9 mouse cellular contexts compared by ENCODE assay signal in the genomic region with DNA sequence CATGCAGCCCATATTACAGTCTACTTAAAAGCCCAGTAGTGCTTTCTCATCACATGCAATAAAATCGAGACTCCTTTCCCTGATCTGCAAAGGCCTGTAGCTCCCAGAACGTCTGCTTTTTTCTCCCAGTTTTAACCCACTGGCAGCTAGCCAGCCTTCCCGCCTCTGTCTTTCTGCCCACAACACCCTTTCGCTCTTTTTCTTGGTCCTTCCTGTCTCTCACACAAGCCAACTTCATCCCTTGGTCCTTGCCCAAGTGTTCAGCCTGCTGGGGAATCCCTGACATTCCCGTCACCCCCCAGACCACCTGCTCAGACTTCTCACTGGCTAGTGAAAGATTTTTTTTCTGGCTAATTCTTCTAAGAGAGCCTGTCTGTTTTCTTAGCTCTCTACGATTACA. TPM values are rescaled to one million over a fixed set of nuclear protein-coding genes. Genes with fewer than 3 reads are reported as not detected.
A peak's percentile ranks its signal among the peaks of the same experiment; 100 is the strongest.
DNase-seq lines count a peak whose midpoint lies in the region; ATAC-seq and TF ChIP-seq lines count a peak whose summit lies in the region.
"Had no signal": no experiment of that assay in that cellular context is flagged by ENCODE, and none has a peak within 500 bp of the region (broad histone marks: within the 10 kb centered on the region; RNA-seq: fewer than 3 reads in every experiment).

No protein-coding gene starts in this region.

- peaks cover 39% of the 10 kb centered on the region for H3K36me3 ChIP-seq in hindbrain, embryonic 13.5 days
- peaks cover 40% of the 10 kb centered on the region for H3K36me3 ChIP-seq in hindbrain, embryonic 10.5 days
- 0 out of 2 replicates have a peak, but pooled peaks cover 5% of the 10 kb centered on the region for H3K36me3 ChIP-seq in ES-Bruce4 (ENCODE audit: control insufficient read depth, insufficient read depth, low read length, poor library complexity, severe bottlenecking)

- no peak for TF ChIP-seq POLR2A in ES-Bruce4 (IDR thresholded peaks at IDR 0.05; ENCODE audit: insufficient read depth, low read length)
- no peak for TF ChIP-seq POLR2A in lung, adult 2 months (IDR thresholded peaks at IDR 0.05; ENCODE audit: borderline replicate concordance, extremely low read depth, low read depth, low read length)

- H3K4me1 ChIP-seq in hindbrain, embryonic 13.5 days (replicated peaks), result peaks cover 71% of the 10 kb centered on the region
- H3K4me1 ChIP-seq in hindbrain, embryonic 10.5 days (replicated peaks), result peaks cover 52% of the 10 kb centered on the region
- H3K4me1 ChIP-seq in ES-Bruce4 (ENCODE audit: control insufficient read depth, insufficient read depth, low read length), result peaks cover 11% of the 10 kb centered on the region
- H3K4me1 ChIP-seq in lung, adult 2 months (ENCODE audit: control insufficient read depth, insufficient read depth, low read length), result no peaks in the 10 kb centered on the region

- no peak for DNase-seq in hindbrain, embryonic 10.5 days (ENCODE audit: low spot score)
- DNase-seq in brain, adult 2 months (ENCODE audit: low read depth, low spot score), result peak; percentile 70
- DNase-seq in left cerebral cortex, postnatal 14 days (ENCODE audit: low spot score in 2 of 2), result peak; percentile 69 to 75
- DNase-seq in lung, adult 2 months, result no peak

- WGBS in hindbrain, embryonic 13.5 days, result 48% methylated on average over 6 of the region's 6 CpGs
- 66% methylated on average over 6 of the region's 6 CpGs for WGBS in hindbrain, embryonic 10.5 days
- 29% methylated on average over 6 of the region's 6 CpGs for WGBS in lung, adult 2 months

- H3K9me3 ChIP-seq in hindbrain, embryonic 13.5 days, result no peaks in the 10 kb centered on the region
- H3K9me3 ChIP-seq in hindbrain, embryonic 10.5 days, result no peaks in the 10 kb centered on the region
- no peaks in the 10 kb centered on the region for H3K9me3 ChIP-seq in ES-Bruce4 (replicated peaks; ENCODE audit: control insufficient read depth, insufficient read depth, low read length, poor library complexity, severe bottlenecking)

- intact Hi-C loops in left cerebral cortex, postnatal 14 days (cut with DNase I), result no loop called here

- peak overlapping the region; percentile 40 for H3K27ac ChIP-seq in hindbrain, embryonic 13.5 days
- H3K27ac ChIP-seq in hindbrain, embryonic 10.5 days, result no peak overlapping the region
- H3K27ac ChIP-seq in ES-Bruce4 (ENCODE audit: insufficient read depth, low read length), result peak overlapping the region; percentile 47

- no peak for TF ChIP-seq EP300 in ES-Bruce4 (IDR thresholded peaks at IDR 0.05; ENCODE audit: insufficient read depth, low read depth, low read length)

- TF ChIP-seq CTCF in ES-Bruce4 (IDR thresholded peaks at IDR 0.05; ENCODE audit: low read depth, low read length), result no peak
- TF ChIP-seq CTCF in lung, adult 2 months (IDR thresholded peaks at IDR 0.05; ENCODE audit: insufficient read depth, low read length), result no peak

- 0 out of 2 replicates have a peak, but pooled peaks cover 2% of the 10 kb centered on the region for H3K27me3 ChIP-seq in hindbrain, embryonic 13.5 days
- H3K27me3 ChIP-seq in hindbrain, embryonic 10.5 days (ENCODE audit: insufficient read depth, poor library complexity, severe bottlenecking), result peaks cover 49% of the 10 kb centered on the region
- no peaks in the 10 kb centered on the region for H3K27me3 ChIP-seq in ES-Bruce4 (ENCODE audit: control insufficient read depth, insufficient read depth, low read length, poor library complexity, severe bottlenecking)

- no peak overlapping the region for H3K4me3 ChIP-seq in hindbrain, embryonic 13.5 days
- no peak overlapping the region for H3K4me3 ChIP-seq in hindbrain, embryonic 10.5 days
- H3K4me3 ChIP-seq in ES-Bruce4 (ENCODE audit: low read depth, low read length), result no peak overlapping the region
- no peak overlapping the region for H3K4me3 ChIP-seq in lung, adult 2 months (replicated peaks; ENCODE audit: extremely low read depth, low read depth, low read length)

- H3K4me2 ChIP-seq in hindbrain, embryonic 13.5 days, result no peak overlapping the region
- H3K4me2 ChIP-seq: liver, embryonic 11.5 days had no signal

- H3K9ac ChIP-seq in hindbrain, embryonic 13.5 days, result no peak overlapping the region
- H3K9ac ChIP-seq in ES-Bruce4 (ENCODE audit: low read depth, poor library complexity, severe bottlenecking), result no peak overlapping the region

- ATAC-seq in hindbrain, embryonic 13.5 days (ENCODE audit: low FRiP score), result no peak
- no peak for ATAC-seq in megakaryocyte, adult 5-6 weeks (ENCODE audit: poor library complexity, severe bottlenecking)

RNA-seq across cellular contexts. Expression of a gene that starts 15.9 kb away (rescaled TPM):
- polyA plus RNA-seq in hindbrain, embryonic 13.5 days (2015; fragmentation: Nextera tagmentation; extraction: Ambion mirVana), result 29.4 and 31.9 TPM in 2 replicates
- 8.8 and 17.7 TPM in 2 replicates for polyA plus RNA-seq in hindbrain, embryonic 10.5 days (2016; fragmentation: Nextera tagmentation; extraction: Ambion mirVana)
- polyA plus RNA-seq in ES-Bruce4 (2011; ENCODE audit: insufficient read depth, insufficient read length, low read depth, missing spikeins), result 18.1 and 24.6 TPM in 2 replicates
- 10 to 100 TPM; 37.2 to 37.9 TPM for total RNA-seq in left cerebral cortex, postnatal 14 days (2021)
- 2.0 and 2.1 TPM in 2 replicates for total RNA-seq in megakaryocyte, adult 5-6 weeks (2015)
- 1.1 and 1.3 TPM in 2 replicates for total RNA-seq in megakaryocyte, adult 5-6 weeks (2017)
- polyA plus RNA-seq in lung, adult 2 months (2012; rRNA removed), result 1.7 and 2.3 TPM in 2 replicates

RNA-seq across cellular contexts. Expression of a gene that starts 18.4 kb away (rescaled TPM):
- polyA plus RNA-seq in hindbrain, embryonic 13.5 days (2015; fragmentation: Nextera tagmentation; extraction: Ambion mirVana), result 29.8 and 30.7 TPM in 2 replicates
- 24.4 and 26.1 TPM in 2 replicates for polyA plus RNA-seq in hindbrain, embryonic 10.5 days (2016; fragmentation: Nextera tagmentation; extraction: Ambion mirVana)
- 6.9 and 8.6 TPM in 2 replicates for polyA plus RNA-seq in ES-Bruce4 (2011; ENCODE audit: insufficient read depth, insufficient read length, low read depth, missing spikeins)
- total RNA-seq in left cerebral cortex, postnatal 14 days (2021), result 10 to 100 TPM; 26.7 to 28.1 TPM
- 5.4 and 6.9 TPM in 2 replicates for total RNA-seq in megakaryocyte, adult 5-6 weeks (2015)
- 5.9 and 7.2 TPM in 2 replicates for total RNA-seq in megakaryocyte, adult 5-6 weeks (2017)
- polyA plus RNA-seq in lung, adult 2 months (2012; rRNA removed), result 5.2 and 9.2 TPM in 2 replicates

RNA-seq across cellular contexts. Expression of a gene that starts 30.2 kb away (rescaled TPM):
- 6.5 and 6.6 TPM in 2 replicates for polyA plus RNA-seq in hindbrain, embryonic 13.5 days (2015; fragmentation: Nextera tagmentation; extraction: Ambion mirVana)
- 14.5 and 16.3 TPM in 2 replicates for polyA plus RNA-seq in hindbrain, embryonic 10.5 days (2016; fragmentation: Nextera tagmentation; extraction: Ambion mirVana)
- polyA plus RNA-seq in ES-Bruce4 (2011; ENCODE audit: insufficient read depth, insufficient read length, low read depth, missing spikeins), result 20.6 and 23.9 TPM in 2 replicates
- 10 to 100 TPM; 10.4 to 12.3 TPM for total RNA-seq in left cerebral cortex, postnatal 14 days (2021)
- total RNA-seq in megakaryocyte, adult 5-6 weeks (2015), result 43.2 and 46.7 TPM in 2 replicates
- total RNA-seq in megakaryocyte, adult 5-6 weeks (2017), result 11.8 and 18.3 TPM in 2 replicates
- 23.8 and 30.8 TPM in 2 replicates for polyA plus RNA-seq in lung, adult 2 months (2012; rRNA removed)

RNA-seq across cellular contexts. Expression of a gene that starts 40.5 kb away (rescaled TPM):
- 22.2 and 22.6 TPM in 2 replicates for polyA plus RNA-seq in hindbrain, embryonic 13.5 days (2015; fragmentation: Nextera tagmentation; extraction: Ambion mirVana)
- polyA plus RNA-seq in hindbrain, embryonic 10.5 days (2016; fragmentation: Nextera tagmentation; extraction: Ambion mirVana), result 0.75 and 1.7 TPM in 2 replicates
- 3.6 and 4.7 TPM in 2 replicates for polyA plus RNA-seq in ES-Bruce4 (2011; ENCODE audit: insufficient read depth, insufficient read length, low read depth, missing spikeins)
- 100 to 1,000 TPM; 366 to 372 TPM for total RNA-seq in left cerebral cortex, postnatal 14 days (2021)
- not detected in 2 replicates for total RNA-seq in megakaryocyte, adult 5-6 weeks (2015)
- not detected in 2 replicates for total RNA-seq in megakaryocyte, adult 5-6 weeks (2017)
- polyA plus RNA-seq in lung, adult 2 months (2012; rRNA removed), result 0.32 and 0.43 TPM in 2 replicates
- total RNA-seq: monocyte, adult 5-6 weeks had no signal

Comparison
In these comparisons a context has a peak if more than half of its experiments do, and no peak if none do; other contexts are left out.
1. DNase-seq: peak in brain, adult 2 months (single experiment) and left cerebral cortex, postnatal 14 days (2 of 2); none in hindbrain, embryonic 10.5 days (single experiment) and lung, adult 2 months (single experiment).